Mouse (Mus musculus) urinary bladder, postnatal 4 days (tissue): ENCODE measurements at regions not wholly inside any gene's neighbourhood (a gene's known extent, or its start where the extent isn't known, plus 50 kb on each side); places are given as distances from the start of the nearest gene placed in this dataset.
"Not testable (repeated sequence)": the region's sequence is repeated elsewhere in the genome, so short reads cannot be mapped to it uniquely, and the experiment has no call there.

ENCODE experiments used
- DNase-seq, 2 experiments: peaks; one replicate each; pipeline ENCODE4 v3.0.0; 2021 to 2022; ENCODE audit warnings: low spot score in 2 of 2

DNA sequence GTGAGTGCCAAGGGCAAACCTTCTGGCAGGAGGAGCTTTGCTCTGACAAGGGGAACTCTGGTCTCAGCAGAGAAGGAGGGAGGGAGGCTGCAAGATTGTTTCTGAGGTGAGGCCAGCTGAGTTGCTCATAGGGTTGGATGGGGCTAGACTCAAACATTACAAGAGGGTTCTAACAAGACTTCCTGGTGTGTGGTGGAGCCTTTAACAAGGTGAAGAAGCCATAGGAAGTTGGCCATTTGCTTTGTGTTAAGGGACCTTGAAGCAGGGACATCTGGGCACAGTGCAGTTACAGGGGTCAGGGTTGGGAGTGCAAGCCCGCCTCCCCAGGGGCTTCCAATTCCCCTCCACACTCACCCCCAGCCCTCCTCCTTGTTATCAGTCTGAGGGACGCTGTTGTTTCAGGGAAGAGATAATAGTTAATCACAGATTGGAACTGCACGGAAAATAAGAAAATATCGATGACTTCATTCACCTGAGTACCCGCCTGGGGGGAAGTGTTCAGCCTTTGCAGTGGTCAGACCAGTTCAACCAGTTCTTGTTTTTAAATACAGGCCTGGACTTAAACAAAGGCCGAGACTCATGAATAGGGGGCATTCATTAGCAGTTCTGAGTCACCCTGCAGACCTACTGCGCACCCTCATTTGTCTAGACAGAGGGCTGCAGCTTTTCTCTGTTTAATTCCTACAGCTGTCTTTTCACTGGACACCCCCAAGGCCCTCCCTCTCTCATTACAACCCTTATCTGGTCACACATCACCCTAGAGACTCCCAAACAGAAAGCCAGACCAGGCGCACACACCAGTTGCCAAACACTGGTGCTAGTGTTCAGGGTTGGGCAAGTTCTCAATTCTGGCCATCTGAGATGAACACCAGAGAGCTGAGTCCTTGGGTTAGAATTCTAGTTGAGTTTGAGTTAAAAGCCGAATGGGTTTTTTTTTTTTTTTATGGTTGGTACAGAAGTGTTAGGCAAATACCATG is 139.5 kb downstream of the Bcl2l11 start:
- DNase-seq = no peak

DNA sequence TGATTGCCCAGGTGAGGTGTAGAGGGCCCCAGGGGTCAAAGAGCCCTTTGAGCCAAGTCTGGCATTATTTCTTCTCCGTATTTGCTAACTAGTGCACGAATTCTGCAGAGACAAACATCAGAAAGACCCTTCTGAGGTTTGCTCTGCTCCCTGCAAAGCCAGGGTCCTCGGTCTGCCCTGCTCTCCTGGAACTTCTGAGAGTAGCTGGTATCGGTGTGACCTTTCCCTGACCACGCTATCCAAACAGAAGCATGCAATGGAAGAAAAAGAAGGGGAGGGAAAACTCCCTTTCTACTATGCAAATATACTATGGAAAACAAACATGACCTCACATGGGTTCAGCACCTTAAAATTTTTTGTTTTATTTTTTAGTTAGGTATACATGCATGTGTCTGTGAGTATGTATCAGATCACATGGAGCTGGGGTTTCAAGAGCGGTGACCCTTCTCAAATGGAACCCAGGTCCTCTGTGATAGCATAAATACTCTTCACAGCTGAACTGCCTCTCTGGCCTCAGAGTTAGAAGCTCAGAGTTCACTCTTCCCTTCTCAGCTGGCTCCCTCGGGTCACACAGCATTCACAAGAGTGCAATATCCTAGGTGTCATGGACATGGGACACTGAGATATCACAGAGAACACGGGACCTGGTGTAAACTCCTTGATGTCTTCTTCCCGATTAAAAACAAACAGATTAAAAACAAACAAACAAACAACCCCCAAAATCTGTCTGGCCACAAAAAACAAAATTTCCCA is 144.7 kb downstream of the Bcl2l11 start:
- no peak for DNase-seq

DNA sequence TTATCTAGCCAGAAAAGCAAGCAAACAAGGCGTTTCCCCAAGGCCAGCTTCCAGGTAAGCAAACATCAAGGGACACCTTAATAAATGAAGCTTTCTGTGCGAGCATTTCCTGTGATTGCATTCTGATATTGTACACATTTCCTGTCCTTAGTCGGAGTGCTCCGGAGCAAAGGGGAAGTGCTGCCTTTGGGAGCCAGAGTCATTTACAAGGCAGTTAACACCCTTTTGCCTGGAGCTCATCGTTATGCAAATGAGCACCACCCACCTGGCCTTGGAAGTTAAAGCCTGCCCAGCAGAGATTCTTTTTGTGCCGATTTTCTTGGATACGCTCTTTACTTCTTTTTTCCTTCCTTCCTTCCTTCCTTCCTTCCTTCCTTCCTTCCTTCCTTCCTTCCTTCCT is 147.0 kb downstream of the Bcl2l11 start:
- no peak for DNase-seq

- DNase-seq = no peak
Observed at GRCm38 (mm10) chr2:128273292-128273691, 147.5 kb downstream of the Bcl2l11 start.

DNA sequence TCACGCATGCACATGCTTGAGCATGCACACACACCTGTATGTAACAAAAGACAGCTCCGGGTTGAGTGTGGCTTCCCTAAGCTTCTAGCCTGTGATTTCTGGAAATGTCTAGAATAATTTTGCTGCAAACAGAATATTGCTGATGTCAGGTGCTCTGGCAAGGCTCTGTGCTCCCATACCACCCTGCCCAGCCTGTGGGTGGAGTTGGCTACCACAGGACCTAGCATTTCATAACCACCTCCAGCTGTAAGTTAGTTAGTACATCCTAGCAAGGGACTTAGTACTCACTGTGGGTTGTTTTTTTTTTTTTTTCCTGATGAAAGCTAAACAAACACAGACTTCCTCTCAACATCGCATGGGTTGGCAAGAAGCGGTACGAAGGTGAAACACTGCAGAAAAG is 150.5 kb downstream of the Bcl2l11 start:
- DNase-seq = no peak

DNA sequence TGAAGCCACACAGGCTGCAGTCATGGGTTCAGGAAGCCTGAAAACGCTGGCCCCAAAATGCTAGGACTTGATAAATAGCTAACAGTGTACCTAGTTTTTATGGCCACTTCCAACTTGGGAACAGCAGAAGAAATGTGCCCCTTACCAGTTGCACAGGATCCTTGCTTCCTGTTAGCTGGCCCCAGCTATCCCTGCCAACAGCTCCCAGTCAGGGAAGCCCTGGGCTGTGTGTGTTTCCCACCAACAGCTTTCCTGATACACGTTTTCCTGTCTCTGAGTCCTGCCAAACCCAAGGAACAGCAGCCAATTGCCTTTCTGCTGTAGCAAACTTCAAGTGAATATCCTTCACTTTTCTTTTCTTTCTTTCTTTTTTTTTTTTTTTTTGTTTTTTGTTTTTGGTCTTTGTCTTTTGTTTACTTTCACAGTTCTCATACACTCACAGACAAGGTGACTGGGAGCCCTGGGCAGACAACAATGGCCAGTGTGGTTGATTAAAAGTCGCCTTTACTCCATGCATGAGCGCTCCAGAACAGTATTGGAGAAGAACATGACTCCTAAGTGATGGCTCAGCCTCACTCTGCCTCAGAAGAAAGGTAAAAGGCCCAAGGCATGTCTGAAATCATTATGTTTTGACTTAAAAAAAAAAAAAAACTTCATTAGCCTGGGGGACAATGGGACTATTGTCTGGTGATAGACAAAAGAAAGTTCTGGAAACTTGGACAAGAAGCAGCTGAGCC is 151.7 kb downstream of the Bcl2l11 start:
- DNase-seq = no peak

DNA sequence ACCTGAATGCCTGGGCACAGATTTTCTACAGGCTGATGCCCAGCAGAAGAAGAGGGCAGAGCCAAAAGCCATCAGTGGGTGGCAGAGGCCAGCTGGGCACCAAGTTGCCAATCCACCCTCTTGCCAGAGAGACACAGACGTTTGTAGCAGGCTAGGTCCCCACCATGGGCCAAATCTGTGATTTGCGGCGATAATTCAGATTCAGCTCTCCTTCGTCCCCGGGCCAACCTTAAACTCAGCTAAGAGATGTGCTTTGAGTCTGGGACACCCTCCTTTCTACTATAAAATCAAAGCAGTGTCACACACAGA is 152.2 kb downstream of the Bcl2l11 start:
- DNase-seq = no peak

DNA sequence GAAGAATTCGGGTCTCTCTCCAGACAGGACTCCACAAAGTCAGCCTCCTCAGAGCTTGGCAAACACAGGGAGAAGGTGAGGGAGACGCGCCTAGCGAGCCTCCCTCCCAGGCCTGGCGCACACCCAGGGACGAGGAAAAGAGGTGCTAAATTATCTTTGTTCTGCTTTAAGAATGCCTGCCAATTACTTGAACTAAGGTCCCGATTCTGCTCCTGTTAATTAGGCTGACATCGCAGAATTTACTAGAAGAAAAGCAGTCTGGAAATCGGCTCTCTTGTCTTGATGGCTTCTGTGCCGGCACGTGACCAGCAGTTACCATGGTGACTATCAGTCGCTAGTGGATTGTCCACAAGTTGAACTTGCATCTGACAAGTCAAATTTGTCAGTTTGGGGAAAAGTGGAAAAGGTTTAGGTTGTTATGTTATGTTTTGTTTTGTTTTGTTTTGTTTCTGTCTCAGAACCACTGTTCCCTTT is 152.8 kb downstream of the Bcl2l11 start:
- DNase-seq = no peak

- DNase-seq = no peak
Observed at GRCm38 (mm10) chr2:128279127-128279710, 153.4 kb downstream of the Bcl2l11 start.

- DNase-seq = no peak
Observed at GRCm38 (mm10) chr2:128282591-128282990, 156.8 kb downstream of the Bcl2l11 start.

DNA sequence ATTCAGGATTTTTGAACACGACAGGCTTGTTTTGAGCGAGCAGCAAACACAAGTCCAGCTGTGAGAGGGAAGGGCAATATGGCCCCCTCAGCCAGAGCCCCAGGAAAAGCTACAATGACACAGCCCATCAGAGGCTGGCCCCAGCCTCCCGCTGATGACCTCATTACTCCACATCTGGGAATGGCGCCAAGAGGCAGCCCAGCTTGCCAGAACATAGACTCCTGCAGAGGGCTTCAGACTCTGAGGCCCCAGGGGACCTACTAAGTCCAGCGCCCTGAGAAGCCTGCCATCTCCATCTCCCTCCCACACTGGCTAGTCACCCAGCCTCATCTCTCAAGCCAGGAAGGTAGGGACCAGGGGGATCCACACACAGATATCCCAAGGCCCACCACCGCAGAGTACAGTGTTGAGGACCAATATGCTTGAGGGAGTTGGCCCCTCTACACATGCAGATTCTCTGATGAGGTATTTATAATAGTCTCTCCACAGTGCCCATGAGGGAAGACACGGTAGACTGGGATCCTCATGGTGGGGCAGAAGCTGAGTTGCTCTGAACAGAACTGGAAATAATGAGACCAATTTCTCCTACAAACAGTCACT is 159.1 kb downstream of the Bcl2l11 start:
- peak; percentile 74 to 85 for DNase-seq

GRCm38 (mm10) chr2:128285457-128285856 is 159.6 kb downstream of the Bcl2l11 start:
- no peak for DNase-seq

- no peak for DNase-seq
Observed at GRCm38 (mm10) chr2:128288138-128288551, 162.3 kb downstream of the Bcl2l11 start.

DNA sequence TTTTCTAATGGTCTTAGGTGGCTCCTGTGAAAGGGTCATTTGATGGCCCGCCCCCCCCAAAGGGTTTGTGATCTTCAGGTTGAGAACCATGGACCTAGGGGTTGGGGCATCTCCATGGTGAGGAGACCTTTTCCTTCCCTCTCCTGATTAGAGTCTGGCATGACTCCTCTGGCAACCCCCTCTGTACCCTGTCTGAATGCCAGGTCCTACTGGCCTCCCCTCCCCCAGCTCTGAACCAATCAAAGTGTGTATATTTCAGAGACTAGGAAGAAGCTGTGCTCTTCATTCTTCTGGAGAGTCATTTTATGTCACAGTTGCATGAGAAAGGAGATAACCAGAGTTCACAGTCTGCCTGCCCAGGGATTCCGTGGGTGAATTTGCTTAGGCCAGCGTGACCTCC is 164.8 kb downstream of the Bcl2l11 start:
- no peak for DNase-seq

DNA sequence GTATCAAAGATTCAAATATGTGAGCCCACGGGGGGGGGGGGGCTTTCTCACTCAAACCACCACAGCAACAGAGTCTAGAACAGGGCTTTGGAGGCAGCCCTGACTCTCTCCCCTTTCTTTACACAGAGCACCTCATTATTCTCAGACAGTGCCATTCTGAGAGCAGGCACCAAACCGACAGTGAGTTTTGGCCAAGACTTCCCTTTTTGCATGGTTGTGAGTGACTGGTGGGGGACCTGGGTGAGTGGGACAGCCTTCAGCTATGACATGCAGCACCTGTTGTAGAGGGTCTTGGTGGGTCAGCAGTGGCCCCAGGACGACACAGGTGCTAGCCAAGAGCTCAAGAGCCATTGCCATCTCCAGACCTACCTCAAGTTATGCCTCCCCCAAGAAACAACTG is 168.8 kb downstream of the Bcl2l11 start:
- DNase-seq = no peak

DNA sequence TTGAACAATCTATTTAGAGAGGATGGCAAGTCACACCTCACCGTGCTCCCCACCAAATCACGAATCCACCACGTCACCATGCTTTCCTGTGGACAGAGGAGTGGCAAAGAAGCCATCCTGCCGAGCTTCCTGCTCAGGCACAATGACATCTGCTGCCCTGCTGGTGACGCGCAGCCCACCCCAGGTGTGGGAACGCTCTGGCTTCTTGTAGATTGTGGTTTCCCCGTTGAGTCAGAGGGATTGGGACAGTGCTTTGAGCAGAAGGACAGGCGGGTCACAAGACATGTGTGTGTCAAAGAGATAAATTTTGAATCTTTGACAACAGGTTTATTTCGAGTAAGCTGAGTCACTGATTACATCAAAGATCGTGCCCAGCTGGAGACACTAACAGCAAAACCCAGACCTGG is 169.2 kb downstream of the Bcl2l11 start:
- DNase-seq = no peak

GRCm38 (mm10) chr2:128295726-128296234 is 169.9 kb downstream of the Bcl2l11 start:
- DNase-seq = no peak

DNA sequence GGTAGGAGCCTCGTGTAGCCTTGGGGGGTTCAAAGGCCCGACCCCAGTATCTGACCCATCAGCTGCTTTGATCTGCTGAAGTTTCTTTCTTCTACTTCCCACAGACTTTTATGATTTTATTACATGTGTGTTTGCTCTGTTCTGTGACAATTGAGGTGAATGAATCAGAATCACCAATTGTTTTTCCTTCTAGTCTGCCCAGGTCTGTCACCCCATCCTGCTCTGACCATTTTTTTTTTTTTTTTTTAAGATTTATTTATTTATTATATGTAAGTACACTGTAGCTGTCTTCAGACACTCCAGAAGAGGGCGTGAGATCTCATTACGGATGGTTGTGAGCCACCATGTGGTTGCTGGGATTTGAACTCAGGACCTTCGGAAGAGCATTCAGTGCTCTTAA is 170.6 kb downstream of the Bcl2l11 start:
- DNase-seq = not testable (repeated sequence)

- DNase-seq = no peak
Observed at GRCm38 (mm10) chr2:128296897-128297296, 171.1 kb downstream of the Bcl2l11 start.

DNA sequence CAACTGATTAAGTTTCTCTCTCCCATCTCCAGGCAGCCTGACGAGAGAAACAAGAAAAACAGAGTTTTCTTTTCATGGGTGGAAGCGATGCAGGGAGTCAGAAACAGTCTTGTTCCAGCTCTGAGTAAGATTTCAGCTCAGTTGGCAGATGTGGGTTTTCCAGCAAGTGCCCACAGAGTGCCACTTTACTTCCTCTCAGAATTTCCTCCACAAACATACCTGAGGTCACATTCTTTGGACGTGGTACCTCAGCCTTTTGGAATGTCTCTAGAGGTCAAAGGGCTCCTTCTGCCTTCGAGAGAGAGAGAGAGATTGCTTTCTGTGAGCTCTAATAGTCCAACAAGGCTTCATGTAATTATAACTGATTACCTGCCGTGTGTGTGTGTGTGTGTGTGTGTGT is 172.0 kb downstream of the Bcl2l11 start:
- DNase-seq = no peak

DNA sequence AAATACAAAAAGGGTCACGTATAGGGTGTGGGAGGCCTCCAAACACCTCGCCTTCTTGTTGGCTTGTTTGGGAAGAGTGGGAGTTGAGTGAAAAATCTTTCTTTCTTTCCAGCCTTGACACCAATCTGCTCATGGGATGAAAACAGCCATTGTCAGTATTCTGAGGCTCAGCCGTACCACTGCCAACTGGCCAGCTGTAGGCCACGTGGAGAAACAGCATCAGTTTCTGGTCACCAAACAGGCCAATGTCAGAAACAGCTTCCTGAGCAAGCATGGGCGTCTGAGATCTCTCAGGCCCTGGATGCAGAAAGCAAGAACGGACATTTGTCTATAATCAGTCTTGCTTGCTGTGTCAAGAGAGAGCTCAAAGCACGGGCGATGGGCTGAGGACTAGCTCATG is 173.2 kb downstream of the Bcl2l11 start:
- no peak for DNase-seq
